Mouse (Mus musculus) limb, embryonic 13.5 days (tissue): ENCODE results near the gene Zbtb16. TPM values are rescaled to one million over a fixed set of nuclear protein-coding genes. Genes with fewer than 3 reads are reported as not detected.

ENCODE experiments used
- ATAC-seq: fragments of 200-750 bp; cut with Nextera tagmentation; 2 replicates; pipeline ENCODE4 v1.8.0; 2017; ENCODE audit warnings: low read depth, moderate number of reproducible peaks, moderate TSS enrichment; ENCODE audit not compliant: low FRiP score
- H3K27ac ChIP-seq: fragments of 300-500 bp; sonication (generic); 2 replicates; pipeline ENCODE4 v1.5.1; 2015; ENCODE audit warnings: inconsistent platforms, mild to moderate bottlenecking, moderate library complexity
- H3K27me3 ChIP-seq: fragments of 300-500 bp; sonication (generic); 2 replicates; pipeline ENCODE4 v1.6.1; 2015; ENCODE audit warnings: mild to moderate bottlenecking, inconsistent platforms
- H3K36me3 ChIP-seq: fragments of 300-500 bp; sonication (generic); 2 replicates; pipeline ENCODE4 v1.6.1; 2015; ENCODE audit warnings: inconsistent platforms, mild to moderate bottlenecking, moderate library complexity
- H3K4me1 ChIP-seq: fragments of 300-500 bp; sonication (generic); 2 replicates; pipeline ENCODE4 v1.6.1; 2015; ENCODE audit warnings: inconsistent platforms
- H3K4me2 ChIP-seq: fragments of 300-500 bp; sonication (generic); replicated peaks from 2 replicates; pipeline ENCODE4 v1.6.1; 2015; ENCODE audit warnings: inconsistent platforms, mild to moderate bottlenecking, moderate library complexity
- H3K4me3 ChIP-seq: fragments of 300-500 bp; sonication (generic); 2 replicates; pipeline ENCODE4 v1.5.1; 2015; ENCODE audit warnings: moderate library complexity, mild to moderate bottlenecking, inconsistent platforms
- H3K9ac ChIP-seq: fragments of 300-500 bp; sonication (generic); 2 replicates; pipeline ENCODE4 v1.6.1; 2015; ENCODE audit warnings: mild to moderate bottlenecking, inconsistent platforms
- H3K9me3 ChIP-seq: fragments of 300-500 bp; sonication (generic); 2 replicates; pipeline ENCODE4 v1.6.1; 2016; ENCODE audit warnings: inconsistent platforms
- WGBS: fragments of 180-500 bp; shearing (Covaris S2); methylation state at CpG from one replicate; pipeline ENCODE4 v1.1.7; 2015; 5-methylcytosine and 5-hydroxymethylcytosine counted together
- polyA plus RNA-seq: library from polyadenylated mRNA; unstranded; fragments of >200 nt; fragmentation: Nextera tagmentation; extraction: Ambion mirVana; gene quantifications from 2 replicates; pipeline ENCODE4 v1.2.1, GENCODE M21; 2015

The Zbtb16 gene
- polyA plus RNA-seq, 1 experiment from 2014 or later = 1.1 TPM

DNA sequence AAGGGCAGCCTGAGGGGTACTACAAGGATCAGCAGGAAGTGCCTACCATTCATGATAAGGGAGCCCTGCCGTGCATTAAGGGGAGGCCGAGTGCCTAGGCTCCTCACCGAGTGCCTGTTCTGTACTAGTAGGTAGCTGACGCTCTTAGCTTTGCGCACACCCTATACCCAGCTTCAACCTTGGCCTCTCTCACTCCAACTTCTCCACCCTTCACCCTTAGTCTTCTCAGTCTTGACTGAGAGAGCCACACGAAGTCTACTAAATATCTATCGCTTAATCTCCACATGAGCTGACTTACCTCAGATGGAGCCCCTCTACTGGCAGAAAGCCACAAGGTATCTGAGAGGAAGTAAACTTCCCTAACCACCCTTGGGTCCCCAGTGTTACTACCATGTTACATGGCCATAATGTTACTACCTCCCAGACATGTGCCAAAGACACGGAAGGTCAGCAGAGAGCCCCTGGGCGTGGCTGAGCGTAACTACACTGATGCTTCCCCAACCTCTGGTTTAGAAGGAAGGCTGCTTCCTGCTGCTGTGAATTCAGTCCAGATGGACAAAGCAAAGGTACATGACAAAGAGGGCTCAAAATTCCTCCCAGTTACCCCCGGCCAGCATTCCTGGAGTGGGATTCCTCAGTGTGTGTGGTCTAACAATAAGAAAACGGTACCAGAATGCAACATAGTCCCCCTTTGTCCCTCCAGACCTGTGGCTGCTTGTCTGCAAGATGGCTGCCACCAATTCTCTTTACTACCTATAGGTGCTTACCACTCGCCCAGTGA, 122.8 kb downstream of the Zbtb16 start:
- H3K4me1 ChIP-seq = peaks cover 12% of the 10 kb centered on the region
- H3K4me2 ChIP-seq = no peak overlapping the region
- no peak overlapping the region for H3K27ac ChIP-seq
- 79% methylated on average over 13 of the region's 13 CpGs for WGBS
- no peaks in the 10 kb centered on the region for H3K9me3 ChIP-seq
- no peaks in the 10 kb centered on the region for H3K36me3 ChIP-seq
- H3K27me3 ChIP-seq = peaks cover 36% of the 10 kb centered on the region
- no peak overlapping the region for H3K4me3 ChIP-seq
- no peak overlapping the region for H3K9ac ChIP-seq
- ATAC-seq = no peak

- no peak overlapping the region for H3K4me3 ChIP-seq
- no peak for ATAC-seq
- 80% methylated on average over 5 of the region's 5 CpGs for WGBS
- H3K9ac ChIP-seq = no peak overlapping the region
- peaks cover 39% of the 10 kb centered on the region for H3K27me3 ChIP-seq
- no peak overlapping the region for H3K27ac ChIP-seq
- H3K36me3 ChIP-seq = no peaks in the 10 kb centered on the region
- peaks cover 19% of the 10 kb centered on the region for H3K4me1 ChIP-seq
- no peaks in the 10 kb centered on the region for H3K9me3 ChIP-seq
- no peak overlapping the region for H3K4me2 ChIP-seq
Observed at GRCm38 (mm10) chr9:48711826-48712225, 124.2 kb downstream of the Zbtb16 start.

- no peak overlapping the region for H3K9ac ChIP-seq
- H3K4me3 ChIP-seq = no peak overlapping the region
- H3K27me3 ChIP-seq = peaks cover 39% of the 10 kb centered on the region
- WGBS = 41% methylated on average over 9 of the region's 9 CpGs
- H3K9me3 ChIP-seq = no peaks in the 10 kb centered on the region
- ATAC-seq = no peak
- H3K27ac ChIP-seq = no peak overlapping the region
- H3K4me1 ChIP-seq = peaks cover 23% of the 10 kb centered on the region
- H3K4me2 ChIP-seq = no peak overlapping the region
- H3K36me3 ChIP-seq = no peaks in the 10 kb centered on the region
Observed at GRCm38 (mm10) chr9:48711296-48711781, 124.7 kb downstream of the Zbtb16 start.

- no peak overlapping the region for H3K27ac ChIP-seq
- peaks cover 39% of the 10 kb centered on the region for H3K27me3 ChIP-seq
- H3K9me3 ChIP-seq = no peaks in the 10 kb centered on the region
- ATAC-seq = no peak
- no peak overlapping the region for H3K9ac ChIP-seq
- H3K36me3 ChIP-seq = no peaks in the 10 kb centered on the region
- no peak overlapping the region for H3K4me3 ChIP-seq
- peaks cover 23% of the 10 kb centered on the region for H3K4me1 ChIP-seq
- no peak overlapping the region for H3K4me2 ChIP-seq
- 27% methylated on average over 17 of the region's 17 CpGs for WGBS
Observed at GRCm38 (mm10) chr9:48710355-48711295, 125.4 kb downstream of the Zbtb16 start.

DNA sequence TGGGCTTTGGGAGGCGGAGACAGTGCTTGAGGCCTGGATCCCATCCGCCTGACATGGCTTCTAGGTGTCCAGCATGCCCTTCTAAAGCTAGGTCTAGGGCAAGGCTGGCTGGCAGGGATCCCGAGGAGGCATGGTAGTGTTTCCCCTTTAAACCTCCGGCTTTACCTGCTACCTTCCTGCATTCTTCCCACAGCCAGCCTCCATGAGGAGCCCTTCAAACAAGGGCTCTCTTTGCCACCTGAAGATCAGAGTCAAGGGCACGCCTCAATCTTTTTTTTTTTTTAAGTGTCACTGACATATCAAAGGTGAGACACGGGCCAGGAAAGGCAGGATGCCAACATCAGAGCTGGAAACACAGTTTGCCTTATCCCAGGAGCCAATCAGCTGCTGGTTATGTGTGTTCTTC, 128.2 kb downstream of the Zbtb16 start:
- H3K27me3 ChIP-seq = peaks cover 31% of the 10 kb centered on the region
- no peak overlapping the region for H3K4me2 ChIP-seq
- WGBS = 80% methylated on average over 6 of the region's 6 CpGs
- no peak overlapping the region for H3K4me3 ChIP-seq
- H3K27ac ChIP-seq = no peak overlapping the region
- peaks cover 27% of the 10 kb centered on the region for H3K4me1 ChIP-seq
- no peak overlapping the region for H3K9ac ChIP-seq
- no peaks in the 10 kb centered on the region for H3K36me3 ChIP-seq
- no peaks in the 10 kb centered on the region for H3K9me3 ChIP-seq
- ATAC-seq = no peak

DNA sequence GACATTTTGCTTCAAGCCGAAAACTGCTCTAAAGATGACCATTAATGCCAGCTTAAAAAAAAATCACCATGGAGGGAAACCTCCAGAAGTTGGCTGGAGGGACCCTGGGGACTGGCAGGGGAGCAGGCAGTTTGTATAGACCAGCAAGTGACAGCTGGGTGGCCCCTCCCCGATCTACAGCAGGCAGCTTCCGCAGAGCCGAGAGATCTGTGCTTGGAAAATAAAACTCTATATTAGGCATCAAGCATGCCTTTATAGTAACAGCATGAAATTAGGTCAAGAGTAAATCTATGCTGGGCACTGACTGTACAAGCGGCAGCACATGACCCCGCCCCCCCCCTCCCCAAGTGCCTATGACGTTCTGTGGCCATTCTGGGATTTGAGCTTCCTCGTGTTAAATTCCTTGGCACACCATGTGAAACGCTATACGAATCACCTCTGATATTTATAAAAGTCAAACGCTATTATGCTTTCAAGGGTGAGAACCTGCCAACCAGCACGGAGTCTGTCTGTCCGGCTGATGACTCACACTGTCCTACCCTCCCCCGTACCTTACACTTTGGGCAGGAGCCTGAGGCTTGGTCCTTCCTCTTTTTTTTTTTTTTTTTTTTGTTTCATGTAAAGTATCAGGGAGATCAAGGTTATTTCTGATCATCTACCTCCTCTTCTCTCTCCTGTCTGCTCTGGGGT, 128.7 kb downstream of the Zbtb16 start:
- peaks cover 28% of the 10 kb centered on the region for H3K27me3 ChIP-seq
- 0 out of 2 replicates have a peak overlapping the region, but pooled peaks have one; percentile 19 for H3K9ac ChIP-seq
- no peaks in the 10 kb centered on the region for H3K36me3 ChIP-seq
- H3K4me3 ChIP-seq = no peak overlapping the region
- ATAC-seq = peak; percentile 64
- H3K9me3 ChIP-seq = 0 out of 2 replicates have a peak, but pooled peaks cover 1% of the 10 kb centered on the region
- 56% methylated on average over 14 of the region's 14 CpGs for WGBS
- peaks cover 27% of the 10 kb centered on the region for H3K4me1 ChIP-seq
- no peak overlapping the region for H3K27ac ChIP-seq
- peak overlapping the region; percentile 16 for H3K4me2 ChIP-seq

DNA sequence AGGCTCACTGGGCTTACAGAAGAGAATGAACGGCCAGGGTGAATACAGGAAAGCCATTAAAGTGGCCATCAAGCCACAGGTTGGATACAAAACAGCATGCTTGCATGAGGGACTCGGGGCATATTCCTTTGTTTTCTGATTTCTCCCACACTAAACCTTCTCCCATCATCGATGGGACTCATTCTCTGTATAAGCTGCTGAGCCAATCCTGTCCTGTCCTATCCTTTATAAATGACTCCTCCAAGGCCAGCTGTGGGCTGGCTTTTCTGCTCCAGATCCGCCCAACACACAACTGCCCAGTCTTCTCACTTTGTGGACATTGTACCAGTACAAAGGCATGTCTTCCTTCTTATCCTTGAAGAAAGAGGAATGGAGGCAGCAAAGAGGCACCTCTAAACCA, 134.7 kb downstream of the Zbtb16 start:
- ATAC-seq = no peak
- peaks cover 12% of the 10 kb centered on the region for H3K4me1 ChIP-seq
- no peak overlapping the region for H3K4me2 ChIP-seq
- no peaks in the 10 kb centered on the region for H3K36me3 ChIP-seq
- WGBS = 82% methylated on average over 4 of the region's 4 CpGs
- peaks cover 43% of the 10 kb centered on the region for H3K27me3 ChIP-seq
- no peak overlapping the region for H3K4me3 ChIP-seq
- no peak overlapping the region for H3K27ac ChIP-seq
- H3K9me3 ChIP-seq = 0 out of 2 replicates have a peak, but pooled peaks cover 4% of the 10 kb centered on the region
- no peak overlapping the region for H3K9ac ChIP-seq

DNA sequence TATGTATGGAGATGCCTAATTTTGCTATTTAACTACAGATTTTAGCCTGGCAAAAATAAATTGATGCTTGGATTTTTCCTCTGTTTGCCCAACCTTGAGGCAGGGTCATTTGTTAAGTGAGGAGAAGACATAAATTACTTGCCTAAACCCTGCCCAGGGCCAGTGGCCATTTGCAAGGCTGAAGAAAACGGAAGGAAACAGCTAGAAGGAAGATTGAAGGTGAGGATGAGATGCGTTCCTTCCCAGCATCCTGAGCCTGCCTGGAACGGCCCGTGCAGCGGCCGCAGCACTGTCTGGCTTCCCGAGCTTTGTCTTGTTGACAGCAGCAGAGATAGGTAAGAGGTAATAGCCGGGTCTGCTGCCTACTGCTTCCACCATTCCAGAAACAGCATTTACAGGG, 135.2 kb downstream of the Zbtb16 start:
- Histone ChIP-seq H3K27me3 (peaks cover 47% of the 10 kb centered on the region), H3K36me3 (no peaks in the 10 kb centered on the region), H3K27ac (no peak overlapping the region), H3K9me3 (0 out of 2 replicates have a peak, but pooled peaks cover 4% of the 10 kb centered on the region), H3K4me1 (peaks cover 14% of the 10 kb centered on the region), H3K4me3 (no peak overlapping the region), H3K4me2 (no peak overlapping the region), H3K9ac (no peak overlapping the region)
- no peak for ATAC-seq
- 60% methylated on average over 8 of the region's 8 CpGs for WGBS

- peaks cover 76% of the 10 kb centered on the region for H3K27me3 ChIP-seq
- H3K27ac ChIP-seq = no peak overlapping the region
- peaks cover 19% of the 10 kb centered on the region for H3K4me1 ChIP-seq
- 82% methylated on average over 2 of the region's 2 CpGs for WGBS
- ATAC-seq = no peak
- no peak overlapping the region for H3K4me3 ChIP-seq
- H3K36me3 ChIP-seq = no peaks in the 10 kb centered on the region
- H3K9ac ChIP-seq = no peak overlapping the region
- H3K4me2 ChIP-seq = no peak overlapping the region
- H3K9me3 ChIP-seq = 0 out of 2 replicates have a peak, but pooled peaks cover 4% of the 10 kb centered on the region
Observed at GRCm38 (mm10) chr9:48697470-48697815, 138.6 kb downstream of the Zbtb16 start.

DNA sequence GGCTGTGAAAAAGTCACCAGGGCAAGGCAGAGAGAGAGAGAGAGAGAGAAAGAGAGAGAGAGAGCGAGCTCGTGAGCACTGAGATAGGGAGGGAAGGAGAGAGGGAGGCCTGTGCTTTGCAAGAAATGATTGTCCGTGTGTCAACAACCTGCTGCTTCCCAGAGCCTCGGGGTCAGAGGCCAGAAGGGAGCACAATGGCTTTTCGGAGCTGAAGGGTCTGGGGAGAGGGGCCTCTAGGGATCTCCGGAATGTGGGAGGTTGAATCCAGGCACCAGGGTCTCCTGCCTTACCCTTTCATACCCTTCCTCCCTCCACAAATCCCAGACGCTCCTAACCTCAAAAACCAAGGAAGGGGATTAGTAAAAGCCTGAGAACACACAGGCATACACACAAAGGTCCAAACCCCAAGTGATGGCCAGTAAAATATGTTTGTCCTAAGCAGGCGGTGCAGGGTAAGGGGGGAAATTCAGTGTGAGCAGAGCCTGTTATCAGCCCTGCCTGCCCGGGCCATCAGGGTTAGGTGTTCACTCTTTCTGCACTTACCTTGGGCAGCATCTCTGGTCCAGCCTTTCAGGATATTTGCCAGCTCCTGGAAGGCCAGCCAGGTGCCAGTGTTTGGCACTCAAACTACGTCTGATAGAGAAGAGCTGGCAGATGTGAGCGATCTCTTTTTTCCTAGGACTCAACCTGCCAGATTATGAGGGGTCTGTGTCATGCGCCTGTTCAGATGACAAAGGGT, 139.1 kb downstream of the Zbtb16 start:
- Histone ChIP-seq H3K9ac (no peak overlapping the region), H3K27me3 (peaks cover 79% of the 10 kb centered on the region), H3K27ac (no peak overlapping the region), H3K4me3 (no peak overlapping the region), H3K36me3 (no peaks in the 10 kb centered on the region), H3K4me1 (peaks cover 19% of the 10 kb centered on the region), H3K9me3 (no peaks in the 10 kb centered on the region), H3K4me2 (no peak overlapping the region)
- ATAC-seq = no peak
- 49% methylated on average over 12 of the region's 12 CpGs for WGBS

- WGBS = 54% methylated on average over 4 of the region's 4 CpGs
Observed at GRCm38 (mm10) chr9:48696330-48696729, 139.7 kb downstream of the Zbtb16 start.

More at GRCm38 (mm10) chr9:48696330-48696729, 139.7 kb downstream of the Zbtb16 start:
- no peaks in the 10 kb centered on the region for H3K36me3 ChIP-seq
- ATAC-seq = no peak
- peaks cover 76% of the 10 kb centered on the region for H3K27me3 ChIP-seq
- no peak overlapping the region for H3K27ac ChIP-seq
- no peaks in the 10 kb centered on the region for H3K9me3 ChIP-seq
- H3K4me3 ChIP-seq = no peak overlapping the region
- no peak overlapping the region for H3K4me2 ChIP-seq
- no peak overlapping the region for H3K9ac ChIP-seq
- H3K4me1 ChIP-seq = peaks cover 19% of the 10 kb centered on the region
